Mouse (Mus musculus): ENCODE measurements at regions not wholly inside any gene's neighbourhood (a gene's known extent, or its start where the extent isn't known, plus 50 kb on each side); places are given as distances from the start of the nearest gene placed in this dataset.

- TF ChIP-seq CTCF (IDR thresholded peaks at IDR 0.05; ENCODE audit: borderline replicate concordance, insufficient read depth, low read depth, low read length): no peak
- TF ChIP-seq POLR2A (IDR thresholded peaks at IDR 0.05; ENCODE audit: borderline replicate concordance, insufficient read depth, low read length): no peak
Measured at GRCm38 (mm10) chr13:20007561-20007960, 82.8 kb upstream of the Elmo1 start.

Measured in cerebellum, adult 2 months (tissue).